Mouse (Mus musculus) heart, postnatal 0 days (tissue): ENCODE data around the gene Olfr432. TPM values are rescaled to one million over a fixed set of nuclear protein-coding genes. Genes with fewer than 3 reads are reported as not detected.
A peak's percentile ranks its signal among the peaks of the same experiment; 100 is the strongest.

ENCODE experiments used
- ATAC-seq: fragments of 200-750 bp; cut with Nextera tagmentation; 2 replicates; pipeline ENCODE4 v1.8.0; 2017; ENCODE audit warnings: low read depth, moderate number of reproducible peaks, moderate library complexity; ENCODE audit not compliant: insufficient read depth
- DNase-seq: peaks from one replicate; pipeline ENCODE4 v3.0.0-alpha.2; 2016; ENCODE audit warnings: low spot score
- H3K27ac ChIP-seq: fragments of 300-500 bp; sonication (generic); 2 replicates; pipeline ENCODE4 v1.5.1; 2014; ENCODE audit warnings: low read depth, mild to moderate bottlenecking
- H3K27me3 ChIP-seq: fragments of 300-500 bp; sonication (generic); 2 replicates; pipeline ENCODE4 v1.6.1; 2014; ENCODE audit warnings: low read length, mixed read lengths; ENCODE audit not compliant: control insufficient read depth, insufficient read depth
- H3K36me3 ChIP-seq: fragments of 300-500 bp; sonication (generic); replicated peaks from 2 replicates; pipeline ENCODE4 v1.6.1; 2014; ENCODE audit warnings: low read length, mixed read lengths; ENCODE audit not compliant: control insufficient read depth, insufficient read depth
- H3K4me1 ChIP-seq: fragments of 300-500 bp; sonication (generic); 2 replicates; pipeline ENCODE4 v1.6.1; 2014; ENCODE audit warnings: antibody characterized with exemption; ENCODE audit not compliant: control insufficient read depth, insufficient read depth
- H3K4me2 ChIP-seq: fragments of 300-500 bp; sonication (generic); 2 replicates; pipeline ENCODE4 v1.6.1; 2014; ENCODE audit warnings: low read depth, mild to moderate bottlenecking, low read length, moderate library complexity
- H3K4me3 ChIP-seq: fragments of 300-500 bp; sonication (generic); 2 replicates; pipeline ENCODE4 v1.5.1; 2014; ENCODE audit warnings: low read depth, low read length
- H3K9ac ChIP-seq: fragments of 300-500 bp; sonication (generic); replicated peaks from 2 replicates; pipeline ENCODE4 v1.6.1; 2014; ENCODE audit warnings: low read depth, low read length, mixed read lengths
- H3K9me3 ChIP-seq: fragments of 300-500 bp; sonication (generic); replicated peaks from 2 replicates; pipeline ENCODE4 v1.6.1; 2016; ENCODE audit warnings: low read length; ENCODE audit not compliant: control insufficient read depth
- CTCF ChIP-seq: IDR thresholded peaks from 2 replicates; pipeline ENCODE4 v1.5.1; 2016; ENCODE audit warnings: antibody characterized with exemption, control low read depth, low read depth
- EP300 ChIP-seq: IDR thresholded peaks from 2 replicates; pipeline ENCODE4 v1.6.1; 2016; ENCODE audit warnings: antibody characterized with exemption, low read depth
- WGBS: fragments of 180-500 bp; shearing (Covaris S2); extraction: QIAGEN DNeasy Blood & Tissue Kit; methylation state at CpG from one replicate; pipeline ENCODE4 v1.1.7; 2014; 5-methylcytosine and 5-hydroxymethylcytosine counted together
- polyA plus RNA-seq: library from polyadenylated mRNA; unstranded; fragments of >200 nt; fragmentation: Nextera tagmentation; extraction: Ambion mirVana; gene quantifications from 2 replicates; pipeline ENCODE4 v1.2.1, GENCODE M21; 2015
- total RNA-seq: library from RNA; depleted of rRNA; stranded (reverse); fragments of >200 nt; gene quantifications from 2 replicates; pipeline ENCODE4 v1.2.3, GENCODE M21; 2014; ENCODE audit warnings: low replicate concordance; rRNA removed

Olfr432 gene
- total and polyA plus RNA-seq, 2 experiments from 2014 or later: not detected

DNA sequence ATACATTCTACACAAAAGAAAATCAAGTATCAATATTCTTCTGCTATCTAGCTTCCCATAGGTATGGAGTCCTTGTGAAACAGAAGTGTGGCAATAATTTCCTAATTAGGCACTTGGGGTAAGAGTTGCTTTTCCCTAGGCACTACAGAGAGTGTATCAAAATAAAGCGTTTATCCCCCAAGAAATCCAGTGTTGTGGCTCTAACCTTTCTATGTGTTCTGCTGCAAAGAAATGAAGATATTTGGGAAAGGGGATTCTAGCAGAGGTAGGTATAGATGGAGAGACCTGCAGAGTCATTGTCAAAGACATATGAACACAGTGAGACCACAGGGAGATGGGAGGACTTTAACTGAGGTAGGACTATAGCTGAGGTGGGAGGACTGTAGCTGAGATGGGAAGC lies 47.6 kb downstream of the Olfr432 start, which contains the start of gene Olfr427:
Olfr427 (plus strand) TSS at position 301 of the 400 bp plus-strand sequence.
- no peaks in the 10 kb centered on the region for H3K27me3 ChIP-seq
- no peak for TF ChIP-seq CTCF
- no peak for TF ChIP-seq EP300
- 79% methylated on average over 1 of the region's 1 CpGs for WGBS
- H3K27ac ChIP-seq: no peak within 1 kb of the TSS
- ATAC-seq (no peak), DNase-seq (no peak)
- H3K9me3 ChIP-seq: no peaks in the 10 kb centered on the region
- H3K9ac ChIP-seq: no peak within 1 kb of the TSS
- H3K4me2 ChIP-seq: no peak within 1 kb of the TSS
- H3K36me3 ChIP-seq: no peaks in the 10 kb centered on the region
- no peaks in the 10 kb centered on the region for H3K4me1 ChIP-seq
- H3K4me3 ChIP-seq: no peak within 1 kb of the TSS

DNA sequence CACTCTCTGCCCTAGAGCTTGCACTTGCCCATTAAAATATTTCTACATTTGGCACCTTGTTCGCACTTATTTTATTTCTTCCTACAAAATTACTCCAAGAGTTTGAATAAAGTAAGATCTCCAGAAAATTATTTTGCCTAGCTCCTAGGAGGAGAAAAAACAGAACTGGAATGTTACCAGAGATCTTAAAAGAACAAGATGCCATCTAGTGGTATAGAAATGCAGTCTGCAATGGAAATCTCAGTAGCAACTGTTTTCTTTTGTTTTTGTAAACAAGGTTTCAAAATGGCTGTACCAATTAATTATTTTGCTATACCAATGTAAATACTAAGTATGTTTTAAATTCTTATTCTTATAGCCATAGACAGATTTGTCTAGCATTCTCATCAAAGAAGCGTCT lies 54.7 kb downstream of the Olfr432 start:
- DNase-seq (peak; percentile 10), ATAC-seq (no peak)
- Histone ChIP-seq H3K9me3 (no peaks in the 10 kb centered on the region), H3K4me1 (no peaks in the 10 kb centered on the region), H3K27ac (no peak overlapping the region), H3K36me3 (no peaks in the 10 kb centered on the region), H3K9ac (no peak overlapping the region), H3K4me2 (no peak overlapping the region), H3K4me3 (no peak overlapping the region), H3K27me3 (no peaks in the 10 kb centered on the region)
- peak; percentile 26 for TF ChIP-seq CTCF
- TF ChIP-seq EP300: no peak
- WGBS: 52% methylated on average over 2 of the region's 2 CpGs

Other genes starting within 250 kb of the Olfr432 start
- gene Ifi211, start 136.2 kb upstream of the Olfr432 start, total RNA-seq: 0.11 and 1.0 TPM in 2 replicates
- 1.5 and 1.7 TPM in 2 replicates for gene Ifi211, start 136.2 kb upstream of the Olfr432 start, polyA plus RNA-seq
- 0.15 and 0.65 TPM in 2 replicates for gene Mndal, start 106.7 kb upstream of the Olfr432 start, total RNA-seq
- 7.7 and 8.1 TPM in 2 replicates for gene Mndal, start 106.7 kb upstream of the Olfr432 start, polyA plus RNA-seq
- 2.2 and 6.3 TPM in 2 replicates for gene Ifi203, start 106.5 kb upstream of the Olfr432 start, total RNA-seq
- 4.5 and 4.7 TPM in 2 replicates for gene Ifi203, start 106.5 kb upstream of the Olfr432 start, polyA plus RNA-seq
- gene Ifi202b, start 66.5 kb upstream of the Olfr432 start, total RNA-seq: not detected in 2 replicates
- not detected in 2 replicates for gene Ifi202b, start 66.5 kb upstream of the Olfr432 start, polyA plus RNA-seq
- 0.12 TPM in 1 of 2 replicates, not detected in the other for gene Ifi205, start 17.4 kb upstream of the Olfr432 start, total RNA-seq
- 0.54 and 0.56 TPM in 2 replicates for gene Ifi205, start 17.4 kb upstream of the Olfr432 start, polyA plus RNA-seq
- not detected in 2 replicates for gene Olfr433, start 8.5 kb upstream of the Olfr432 start, total RNA-seq
- gene Olfr433, start 8.5 kb upstream of the Olfr432 start, polyA plus RNA-seq: not detected in 2 replicates
- gene Olfr430, start 17.4 kb downstream of the Olfr432 start, total RNA-seq: not detected in 2 replicates
- gene Olfr430, start 17.4 kb downstream of the Olfr432 start, polyA plus RNA-seq: not detected in 2 replicates
- gene Olfr429, start 35.1 kb downstream of the Olfr432 start, total RNA-seq: not detected in 2 replicates
- gene Olfr429, start 35.1 kb downstream of the Olfr432 start, polyA plus RNA-seq: not detected in 2 replicates
- gene Olfr427, start 47.7 kb downstream of the Olfr432 start, total RNA-seq: not detected in 2 replicates
- gene Olfr427, start 47.7 kb downstream of the Olfr432 start, polyA plus RNA-seq: not detected in 2 replicates
- not detected in 2 replicates for gene Olfr231, start 72.0 kb downstream of the Olfr432 start, total RNA-seq
- gene Olfr231, start 72.0 kb downstream of the Olfr432 start, polyA plus RNA-seq: not detected in 2 replicates
- not detected in 2 replicates for gene Olfr424, start 82.3 kb downstream of the Olfr432 start, total RNA-seq
- not detected in 2 replicates for gene Olfr424, start 82.3 kb downstream of the Olfr432 start, polyA plus RNA-seq
- not detected in 2 replicates for gene Olfr420, start 106.4 kb downstream of the Olfr432 start, total RNA-seq
- gene Olfr420, start 106.4 kb downstream of the Olfr432 start, polyA plus RNA-seq: not detected in 2 replicates
- gene Spta1, start 123.6 kb downstream of the Olfr432 start, total RNA-seq: 1.9 and 3.7 TPM in 2 replicates
- gene Spta1, start 123.6 kb downstream of the Olfr432 start, polyA plus RNA-seq: 1.3 and 1.5 TPM in 2 replicates
- not detected in 2 replicates for gene Olfr419, start 202.9 kb downstream of the Olfr432 start, total RNA-seq
- gene Olfr419, start 202.9 kb downstream of the Olfr432 start, polyA plus RNA-seq: not detected in 2 replicates